Mouse (Mus musculus): Measurements from ENCODE around the gene Idh3b. TPM values are rescaled to one million over a fixed set of nuclear protein-coding genes. Genes with fewer than 3 reads are reported as not detected.

Idh3b gene
- polyA plus RNA-seq (2012; rRNA removed): 214 and 232 TPM in 2 replicates

GRCm38 (mm10) chr2:130283854-130284654 lies at the start of gene Idh3b:
Gene Idh3b, minus strand, starts transcription at chr2:130284547.

GRCm38 (mm10) chr2:130294936-130295277 lies 10.6 kb upstream of the Idh3b start, which contains the start of gene Ebf4:
Gene Ebf4, plus strand, starts transcription at chr2:130295169.

GRCm38 (mm10) chr2:130274149-130274861 lies 10.0 kb downstream of the Idh3b start, which contains the start of gene Nop56:
Gene Nop56, plus strand, starts transcription at chr2:130274430.

Other genes with a start within 250 kb of the Idh3b start
- gene Tgm6, start 172.1 kb downstream of the Idh3b start, polyA plus RNA-seq (2012; rRNA removed): 0.27 and 0.35 TPM in 2 replicates
- 263 and 264 TPM in 2 replicates for gene Snrpb, start 105.1 kb downstream of the Idh3b start, polyA plus RNA-seq (2012; rRNA removed)
- gene Tmc2, start 89.4 kb downstream of the Idh3b start, polyA plus RNA-seq (2012; rRNA removed): not detected in 2 replicates
- gene Nop56, start 10.1 kb downstream of the Idh3b start, polyA plus RNA-seq (2012; rRNA removed): 237 and 256 TPM in 2 replicates
- 22.2 and 23.8 TPM in 2 replicates for gene Ebf4, start 10.6 kb upstream of the Idh3b start, polyA plus RNA-seq (2012; rRNA removed)
- gene Cpxm1, start 113.0 kb upstream of the Idh3b start, polyA plus RNA-seq (2012; rRNA removed): 18.4 and 21.4 TPM in 2 replicates
- 0.03 TPM in 1 of 2 replicates, not detected in the other for gene Gm28372, start 120.7 kb upstream of the Idh3b start, polyA plus RNA-seq (2012; rRNA removed)
- not detected in 2 replicates for gene 1700020A23Rik, start 120.7 kb upstream of the Idh3b start, polyA plus RNA-seq (2012; rRNA removed)
- gene Tmem239, start 121.9 kb upstream of the Idh3b start, polyA plus RNA-seq (2012; rRNA removed): not detected in 2 replicates
- 139 TPM in 2 replicates for gene Vps16, start 139.8 kb upstream of the Idh3b start, polyA plus RNA-seq (2012; rRNA removed)
- gene Pced1a, start 140.2 kb upstream of the Idh3b start, polyA plus RNA-seq (2012; rRNA removed): 28.2 and 29.6 TPM in 2 replicates
- gene Ptpra, start 165.7 kb upstream of the Idh3b start, polyA plus RNA-seq (2012; rRNA removed): 154 and 156 TPM in 2 replicates